Mouse (Mus musculus) activated CD4-positive, CD25-positive, alpha-beta regulatory T cell, adult 4 months (primary cell): ENCODE results near the gene Sh2d5. TPM values are rescaled to one million over a fixed set of nuclear protein-coding genes. Genes with fewer than 3 reads are reported as not detected.

Experiments used
- polyA plus RNA-seq, 2 experiments: library from polyadenylated mRNA; unstranded; fragments of 100-300 nt; shearing (Covaris generic); gene quantifications; one replicate each; pipeline ENCODE4 v1.2.1; 2017

The Sh2d5 gene
- polyA plus RNA-seq, 2 experiments from 2014 or later = 0.17 TPM; not detected in 1

Other genes starting within 250 kb of the Sh2d5 start
- 100 to 1,000 TPM; 130 to 146 TPM for gene Hp1bp3, start 34.1 kb upstream of the Sh2d5 start, polyA plus RNA-seq
- not detected for gene Kif17, start within 50 bp of the Sh2d5 start, polyA plus RNA-seq
- 100 to 1,000 TPM in 1 of 2 experiments, 10 to 100 TPM in 1; 91.1 to 119 TPM for gene Ddost, start 54.3 kb downstream of the Sh2d5 start, polyA plus RNA-seq
- gene Pink1, start 75.9 kb downstream of the Sh2d5 start, polyA plus RNA-seq = 10 to 100 TPM in 1 of 2 experiments, 1 to 10 TPM in 1; 5.6 to 15.3 TPM
- not detected for gene Cda, start 117.6 kb downstream of the Sh2d5 start, polyA plus RNA-seq
- not detected for gene Fam43b, start 146.1 kb downstream of the Sh2d5 start, polyA plus RNA-seq
- gene Mul1, start 184.3 kb downstream of the Sh2d5 start, polyA plus RNA-seq = 10 to 100 TPM; 12.9 to 14.0 TPM
- under 1 TPM; 0.38 to 0.80 TPM for gene Camk2n1, start 203.9 kb downstream of the Sh2d5 start, polyA plus RNA-seq